Mouse (Mus musculus) kidney, embryonic 14.5 days (tissue): ENCODE measurements at regions not wholly inside any gene's neighbourhood (a gene's known extent, or its start where the extent isn't known, plus 50 kb on each side); places are given as distances from the start of the nearest gene placed in this dataset.

Experiments used
- ATAC-seq: fragments of 200-750 bp; cut with Nextera tagmentation; 2 replicates; pipeline ENCODE4 v1.8.0; 2017; ENCODE audit warnings: moderate number of reproducible peaks, mild to moderate bottlenecking, moderate TSS enrichment, moderate library complexity; ENCODE audit not compliant: low FRiP score, low TSS enrichment
- H3K27ac ChIP-seq: fragments of 300-500 bp; sonication (generic); 2 replicates; pipeline ENCODE4 v1.5.1; 2014; ENCODE audit warnings: low read depth, mild to moderate bottlenecking, low read length, moderate library complexity, mixed read lengths
- H3K27me3 ChIP-seq: fragments of 300-500 bp; sonication (generic); 2 replicates; pipeline ENCODE4 v1.6.1; 2014; ENCODE audit warnings: mild to moderate bottlenecking, low read length; ENCODE audit not compliant: control insufficient read depth, insufficient read depth
- H3K36me3 ChIP-seq: fragments of 300-500 bp; sonication (generic); 2 replicates; pipeline ENCODE4 v1.6.1; 2014; ENCODE audit warnings: low read length, mixed read lengths; ENCODE audit not compliant: control insufficient read depth, insufficient read depth
- H3K4me1 ChIP-seq: fragments of 300-500 bp; sonication (generic); 2 replicates; pipeline ENCODE4 v1.6.1; 2014; ENCODE audit warnings: low read length, mixed read lengths; ENCODE audit not compliant: control insufficient read depth, insufficient read depth
- H3K4me2 ChIP-seq: fragments of 300-500 bp; sonication (generic); replicated peaks from 2 replicates; pipeline ENCODE4 v1.6.1; 2014; ENCODE audit warnings: low read depth, mild to moderate bottlenecking, low read length
- H3K4me3 ChIP-seq: fragments of 300-500 bp; sonication (generic); 2 replicates; pipeline ENCODE4 v1.5.1; 2014; ENCODE audit warnings: mild to moderate bottlenecking, low read length
- H3K9ac ChIP-seq: fragments of 300-500 bp; sonication (generic); 2 replicates; pipeline ENCODE4 v1.6.1; 2014; ENCODE audit warnings: low read depth, mild to moderate bottlenecking, low read length, moderate library complexity
- H3K9me3 ChIP-seq: fragments of 300-500 bp; sonication (generic); 2 replicates; pipeline ENCODE4 v1.6.1; 2016; ENCODE audit warnings: low read length; ENCODE audit not compliant: control insufficient read depth
- WGBS: fragments of 180-500 bp; shearing (Covaris S2); extraction: QIAGEN DNeasy Blood & Tissue Kit; methylation state at CpG from one replicate; pipeline ENCODE4 v1.1.7; 2014; 5-methylcytosine and 5-hydroxymethylcytosine counted together

DNA sequence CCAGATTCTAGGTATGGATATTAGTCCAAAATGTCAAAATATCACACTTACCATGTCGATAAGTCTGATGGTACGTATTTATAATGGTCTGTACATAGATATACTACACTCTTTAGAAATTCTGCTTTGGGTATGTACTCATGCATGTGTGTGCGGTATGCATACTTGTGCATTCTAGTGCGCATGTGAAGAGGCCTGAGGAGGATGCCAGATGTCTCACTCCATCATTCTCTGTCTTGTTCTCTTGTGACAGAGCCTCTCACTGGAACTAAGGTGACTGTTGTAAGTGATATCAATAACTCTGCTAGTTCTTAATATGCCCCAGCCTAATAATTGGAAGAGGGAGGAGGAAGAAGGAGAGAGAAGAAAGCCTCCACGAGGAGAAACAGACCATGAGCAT, 52.5 kb upstream of the Pkn2 start:
- ATAC-seq = no peak
- no peak overlapping the region for H3K4me3 ChIP-seq
- no peaks in the 10 kb centered on the region for H3K4me1 ChIP-seq
- H3K36me3 ChIP-seq = no peaks in the 10 kb centered on the region
- 87% methylated on average over 5 of the region's 5 CpGs for WGBS
- no peak overlapping the region for H3K4me2 ChIP-seq
- no peak overlapping the region for H3K27ac ChIP-seq
- no peaks in the 10 kb centered on the region for H3K9me3 ChIP-seq
- H3K27me3 ChIP-seq = no peaks in the 10 kb centered on the region
- no peak overlapping the region for H3K9ac ChIP-seq

DNA sequence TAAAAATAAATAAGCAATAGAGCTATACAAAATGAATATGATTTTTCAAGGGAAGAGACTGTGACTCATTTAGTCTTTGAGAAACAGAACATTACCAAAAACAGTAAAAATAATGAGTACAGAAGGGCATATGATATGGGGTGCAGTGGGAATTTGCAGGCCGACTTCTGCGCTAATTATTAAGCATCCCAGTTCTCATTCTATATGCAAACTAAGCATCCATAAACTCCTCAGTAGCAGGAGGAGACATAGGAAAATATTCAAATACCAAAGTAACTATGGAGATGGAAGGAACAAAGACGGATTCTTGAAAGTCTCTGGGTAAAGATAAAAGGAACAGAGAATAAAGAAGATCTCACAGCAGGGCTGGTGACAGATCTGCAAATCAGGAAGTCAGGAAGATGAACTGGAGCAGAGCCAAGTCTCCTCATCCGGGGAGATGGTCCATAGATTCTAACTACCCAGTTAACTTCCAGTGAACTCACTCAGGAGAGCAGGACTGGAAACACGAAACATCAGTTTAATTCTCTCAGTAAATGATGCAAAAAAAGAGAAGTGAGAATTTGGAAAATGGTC, 52.0 kb upstream of the Pkn2 start:
- H3K9ac ChIP-seq = no peak overlapping the region
- H3K4me3 ChIP-seq = no peak overlapping the region
- H3K4me2 ChIP-seq = no peak overlapping the region
- H3K36me3 ChIP-seq = no peaks in the 10 kb centered on the region
- ATAC-seq = no peak
- H3K27ac ChIP-seq = no peak overlapping the region
- no peaks in the 10 kb centered on the region for H3K4me1 ChIP-seq
- 78% methylated on average over 5 of the region's 5 CpGs for WGBS
- H3K27me3 ChIP-seq = no peaks in the 10 kb centered on the region
- no peaks in the 10 kb centered on the region for H3K9me3 ChIP-seq
